Mouse (Mus musculus): ENCODE results near the gene St3gal2. TPM values are rescaled to one million over a fixed set of nuclear protein-coding genes. Genes with fewer than 3 reads are reported as not detected.
A peak's percentile ranks its signal among the peaks of the same experiment; 100 is the strongest.

Gene St3gal2
- total and polyA plus RNA-seq, 3 experiments = 16.9 to 44.5 (median 17.0) TPM

DNA sequence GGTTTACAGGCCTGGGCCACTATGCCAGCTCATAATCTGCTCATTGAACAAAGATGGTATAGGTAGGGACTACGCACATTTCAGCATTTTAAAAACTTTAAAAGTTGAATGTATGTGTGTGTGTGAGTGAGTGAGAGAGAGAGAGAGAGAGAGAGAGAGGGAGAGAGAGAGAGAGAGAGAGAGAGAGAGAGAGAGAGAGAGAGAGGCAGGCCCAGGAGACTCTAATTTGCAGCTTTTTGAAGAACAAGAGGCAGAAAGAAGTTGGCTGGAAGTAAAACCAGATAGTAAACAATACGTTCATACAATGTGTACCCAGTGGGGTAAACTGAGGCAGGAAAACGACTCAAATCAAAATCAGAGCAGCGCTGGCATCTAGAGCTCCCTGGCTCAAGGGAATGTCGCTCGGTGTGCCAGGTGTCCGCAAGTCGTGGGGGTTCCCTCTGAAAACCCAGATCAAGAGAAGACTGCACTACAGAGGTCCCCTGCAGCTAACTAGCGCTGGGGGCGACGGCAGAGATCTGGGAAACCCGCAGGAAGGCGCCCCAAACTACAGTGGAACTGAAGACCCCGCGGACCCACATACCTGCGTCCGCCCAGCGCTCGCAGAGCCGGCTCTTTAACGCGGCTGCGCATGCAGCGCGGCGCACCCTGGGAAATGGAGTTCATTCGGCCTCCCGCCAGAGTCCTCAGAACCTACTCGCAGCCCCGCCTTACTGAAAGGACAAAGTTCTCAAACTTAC is 17.7 kb upstream of the St3gal2 start, which contains the start of gene Fuk (continued):
- TF ChIP-seq CHD2 (IDR thresholded peaks at IDR 0.05; ENCODE audit: low read length) = no peak

DNA sequence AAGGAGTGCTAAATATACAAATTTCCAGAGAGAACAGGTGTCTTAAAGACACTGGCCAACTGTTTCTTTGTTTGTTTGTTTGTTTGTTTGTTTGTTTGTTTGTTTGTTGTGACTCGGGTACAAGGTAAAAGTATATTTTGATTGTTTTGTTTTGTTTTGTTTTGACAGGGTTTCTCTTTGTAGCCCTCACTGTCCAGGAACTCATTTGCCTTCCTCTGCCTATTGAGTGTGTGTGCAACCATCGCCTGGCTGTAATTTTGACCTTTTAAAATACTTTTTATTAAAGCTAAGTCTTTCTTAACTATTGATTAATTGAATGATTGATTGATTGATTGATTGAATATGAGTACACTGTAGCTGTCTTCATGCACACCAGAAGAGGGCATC is 17.1 kb upstream of the St3gal2 start:
- Histone ChIP-seq H3K79me2 (replicated peaks; ENCODE audit: control insufficient read depth, extremely low read depth, insufficient read depth, poor library complexity, severe bottlenecking) (peaks cover 2% of the 10 kb centered on the region; the same call in 1 of the 2 replicates), H3K9ac (ENCODE audit: insufficient read depth, low read depth) (peak overlapping the region; percentile 59; the same call in 1 of the 2 replicates), H3K4me2 (ENCODE audit: insufficient read depth, low read depth, poor library complexity, severe bottlenecking) (peak overlapping the region; percentile 95; the same call in 1 of the 2 replicates), H3K9me3 (replicated peaks; ENCODE audit: low read length) (no peaks in the 10 kb centered on the region), H3K4me1 (ENCODE audit: control insufficient read depth in 1 of 2, insufficient read depth in 2 of 2) (peaks cover 4 to 10% of the 10 kb centered on the region in 2 experiments; a peak in 2 of 4 replicates), H3K36me3 (replicated peaks in 1 of 2; ENCODE audit: control insufficient read depth in 1 of 2, insufficient read depth in 1 of 2, low read length in 1 of 2) (peaks cover 20 to 22% of the 10 kb centered on the region in 2 experiments), H3K4me3 (replicated peaks in 1 of 3; ENCODE audit: low read depth in 2 of 3, low read length in 2 of 3, poor library complexity in 1 of 3) (peak overlapping the region; percentile 71 to 78 (median 75)), H3K27ac (ENCODE audit: insufficient read depth, low read depth) (no peak overlapping the region), H3K27me3 (replicated peaks) (no peaks in the 10 kb centered on the region)
- TF ChIP-seq SIN3A (IDR thresholded peaks at IDR 0.05; ENCODE audit: low read length) (no peak), TCF12 (IDR thresholded peaks at IDR 0.05; ENCODE audit: low read depth, low read length) (no peak), JUN (IDR thresholded peaks at IDR 0.05; ENCODE audit: insufficient read depth, low read depth, low read length) (no peak), SMC3 (IDR thresholded peaks at IDR 0.05; ENCODE audit: low read depth, low read length) (no peak), MXI1 (IDR thresholded peaks at IDR 0.05; ENCODE audit: low read depth, low read length) (no peak), MEF2A (IDR thresholded peaks at IDR 0.05; ENCODE audit: borderline replicate concordance, low read depth, low read length) (no peak), ETS1 (conservative IDR thresholded peaks at IDR 0.05; ENCODE audit: low read depth, low read length) (no peak), NRF1 (IDR thresholded peaks at IDR 0.05; ENCODE audit: low read depth, low read length) (no peak), ZMIZ1 (IDR thresholded peaks at IDR 0.05; ENCODE audit: low read depth, low read length) (no peak), ZNF384 (IDR thresholded peaks at IDR 0.05; ENCODE audit: low read depth, low read length) (no peak)
- in situ Hi-C loops (cut with MboI; ENCODE audit: low pct_ligation_motif_present, low pct_unique_long_range_greater_than_20kb, low sequenced_read_pairs) = no loop called here
- dilution Hi-C loops (cut with MboI; ENCODE audit: extremely low pct_ligation_motif_present, extremely low pct_unique_long_range_greater_than_20kb, low sequenced_read_pairs) = no loop called here
- no peak for DNase-seq (ENCODE audit: extremely low read depth)

DNA sequence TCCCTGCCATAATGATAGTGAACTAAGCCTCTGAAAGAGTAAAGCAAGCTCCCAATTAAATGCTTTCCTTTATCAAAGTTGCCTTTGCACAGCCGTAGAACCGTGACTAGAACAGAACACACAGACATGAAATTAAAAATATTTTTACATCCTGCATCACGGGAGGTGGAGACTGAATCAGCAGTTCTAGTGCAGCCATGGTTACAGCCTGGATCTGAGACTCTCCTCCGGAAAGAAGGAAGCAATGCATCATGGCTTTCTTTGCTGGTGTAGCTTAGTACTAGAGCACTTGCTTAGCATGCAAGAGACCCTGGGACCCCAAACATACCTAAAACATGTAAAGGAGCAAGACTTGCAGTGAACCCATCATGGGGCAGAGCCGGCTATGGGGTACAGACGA is 14.3 kb upstream of the St3gal2 start:
- no peaks in the 10 kb centered on the region for H3K9me3 ChIP-seq (replicated peaks; ENCODE audit: low read length)
- in situ Hi-C loops (cut with MboI; ENCODE audit: low pct_ligation_motif_present, low pct_unique_long_range_greater_than_20kb, low sequenced_read_pairs) (no loop called here), dilution Hi-C loops (cut with MboI; ENCODE audit: extremely low pct_ligation_motif_present, extremely low pct_unique_long_range_greater_than_20kb, low sequenced_read_pairs) (no loop called here)
- H3K4me2 ChIP-seq (ENCODE audit: insufficient read depth, low read depth, poor library complexity, severe bottlenecking) = no peak overlapping the region
- H3K9ac ChIP-seq (ENCODE audit: insufficient read depth, low read depth) = no peak overlapping the region
- H3K4me1 ChIP-seq (ENCODE audit: control insufficient read depth in 1 of 2, insufficient read depth in 2 of 2) = peaks cover 4 to 10% of the 10 kb centered on the region in 2 experiments; a peak in 2 of 4 replicates
- TF ChIP-seq E2F4 (IDR thresholded peaks at IDR 0.05; ENCODE audit: insufficient replicate concordance, low read depth, low read length) (no peak), JUN (IDR thresholded peaks at IDR 0.05; ENCODE audit: insufficient read depth, low read depth, low read length) (no peak)
- H3K36me3 ChIP-seq (replicated peaks in 1 of 2; ENCODE audit: control insufficient read depth in 1 of 2, insufficient read depth in 1 of 2, low read length in 1 of 2) = no peaks in the 10 kb centered on the region
- H3K27ac ChIP-seq (ENCODE audit: insufficient read depth, low read depth) = no peak overlapping the region
- peaks cover 2% of the 10 kb centered on the region; the same call in 1 of the 2 replicates for H3K79me2 ChIP-seq (replicated peaks; ENCODE audit: control insufficient read depth, extremely low read depth, insufficient read depth, poor library complexity, severe bottlenecking)
- no peak overlapping the region for H3K4me3 ChIP-seq (replicated peaks in 1 of 3; ENCODE audit: low read depth in 2 of 3, low read length in 2 of 3, poor library complexity in 1 of 3)
- DNase-seq (ENCODE audit: extremely low read depth) = no peak
- H3K27me3 ChIP-seq (replicated peaks) = no peaks in the 10 kb centered on the region
